Mouse (Mus musculus): Measurements from ENCODE around the gene Tln2. TPM values are rescaled to one million over a fixed set of nuclear protein-coding genes. Genes with fewer than 3 reads are reported as not detected.

The Tln2 gene
- polyA plus RNA-seq, 1 experiment from 2014 or later = 47.7 TPM

GRCm38 (mm10) chr9:67191488-67192331 is 367.8 kb downstream of the Tln2 start:
- no peaks in the 10 kb centered on the region for H3K4me1 ChIP-seq
- no peak overlapping the region for H3K4me2 ChIP-seq
- H3K27me3 ChIP-seq (replicated peaks) = no peaks in the 10 kb centered on the region
- no peak overlapping the region for H3K27ac ChIP-seq (replicated peaks)
- ATAC-seq (ENCODE audit: low FRiP score) = no peak
- H3K4me3 ChIP-seq (replicated peaks) = no peak overlapping the region
- WGBS = 78% methylated on average over 10 of the region's 10 CpGs
- H3K36me3 ChIP-seq = no peaks in the 10 kb centered on the region
- no peaks in the 10 kb centered on the region for H3K9me3 ChIP-seq (replicated peaks)
- H3K9ac ChIP-seq (replicated peaks) = no peak overlapping the region

- Histone ChIP-seq H3K27me3 (replicated peaks) (no peaks in the 10 kb centered on the region), H3K36me3 (no peaks in the 10 kb centered on the region), H3K4me2 (no peak overlapping the region), H3K27ac (replicated peaks) (no peak overlapping the region), H3K9me3 (replicated peaks) (no peaks in the 10 kb centered on the region), H3K9ac (replicated peaks) (no peak overlapping the region), H3K4me3 (replicated peaks) (no peak overlapping the region), H3K4me1 (no peaks in the 10 kb centered on the region)
- no peak for ATAC-seq (ENCODE audit: low FRiP score)
- 89% methylated on average over 5 of the region's 5 CpGs for WGBS
These were observed 371.8 kb downstream of the Tln2 start for GRCm38 (mm10) chr9:67187686-67188085.

GRCm38 (mm10) chr9:67187182-67187581 is 372.3 kb downstream of the Tln2 start:
- Histone ChIP-seq H3K9me3 (replicated peaks) (no peaks in the 10 kb centered on the region), H3K27me3 (replicated peaks) (no peaks in the 10 kb centered on the region), H3K9ac (replicated peaks) (no peak overlapping the region), H3K4me2 (no peak overlapping the region), H3K4me1 (0 out of 2 replicates have a peak, but pooled peaks cover 3% of the 10 kb centered on the region), H3K27ac (replicated peaks) (no peak overlapping the region), H3K36me3 (no peaks in the 10 kb centered on the region), H3K4me3 (replicated peaks) (no peak overlapping the region)
- 68% methylated on average over 4 of the region's 4 CpGs for WGBS
- ATAC-seq (ENCODE audit: low FRiP score) = no peak

GRCm38 (mm10) chr9:67184556-67184955 is 374.9 kb downstream of the Tln2 start:
- Histone ChIP-seq H3K9ac (replicated peaks) (no peak overlapping the region), H3K4me3 (replicated peaks) (no peak overlapping the region), H3K27ac (replicated peaks) (no peak overlapping the region), H3K27me3 (replicated peaks) (no peaks in the 10 kb centered on the region), H3K9me3 (replicated peaks) (no peaks in the 10 kb centered on the region), H3K4me1 (0 out of 2 replicates have a peak, but pooled peaks cover 4% of the 10 kb centered on the region), H3K36me3 (no peaks in the 10 kb centered on the region), H3K4me2 (no peak overlapping the region)
- no peak for ATAC-seq (ENCODE audit: low FRiP score)
- 81% methylated on average over 2 of the region's 2 CpGs for WGBS

- WGBS = 93% methylated on average over 2 of the region's 2 CpGs
- no peak overlapping the region for H3K4me3 ChIP-seq (replicated peaks)
These were observed 376.0 kb downstream of the Tln2 start for GRCm38 (mm10) chr9:67183520-67183919.

GRCm38 (mm10) chr9:67182006-67182405 is 377.5 kb downstream of the Tln2 start:
- Histone ChIP-seq H3K9me3 (replicated peaks) (no peaks in the 10 kb centered on the region), H3K4me1 (0 out of 2 replicates have a peak, but pooled peaks cover 4% of the 10 kb centered on the region), H3K27ac (replicated peaks) (no peak overlapping the region), H3K4me3 (replicated peaks) (no peak overlapping the region), H3K9ac (replicated peaks) (no peak overlapping the region), H3K36me3 (no peaks in the 10 kb centered on the region), H3K4me2 (no peak overlapping the region), H3K27me3 (replicated peaks) (no peaks in the 10 kb centered on the region)
- WGBS = 77% methylated on average over 6 of the region's 6 CpGs
- no peak for ATAC-seq (ENCODE audit: low FRiP score)

More at GRCm38 (mm10) chr9:67183520-67183919, 376.0 kb downstream of the Tln2 start:
- H3K9ac ChIP-seq (replicated peaks) = no peak overlapping the region
- H3K36me3 ChIP-seq = no peaks in the 10 kb centered on the region
- H3K4me1 ChIP-seq = 0 out of 2 replicates have a peak, but pooled peaks cover 4% of the 10 kb centered on the region
- no peak overlapping the region for H3K4me2 ChIP-seq
- H3K9me3 ChIP-seq (replicated peaks) = no peaks in the 10 kb centered on the region
- no peak for ATAC-seq (ENCODE audit: low FRiP score)
- H3K27ac ChIP-seq (replicated peaks) = no peak overlapping the region
- no peaks in the 10 kb centered on the region for H3K27me3 ChIP-seq (replicated peaks)

- Histone ChIP-seq H3K4me3 (replicated peaks) (no peak overlapping the region), H3K9me3 (replicated peaks) (no peaks in the 10 kb centered on the region), H3K27ac (replicated peaks) (no peak overlapping the region), H3K36me3 (no peaks in the 10 kb centered on the region), H3K4me2 (no peak overlapping the region), H3K27me3 (replicated peaks) (no peaks in the 10 kb centered on the region), H3K4me1 (0 out of 2 replicates have a peak, but pooled peaks cover 4% of the 10 kb centered on the region), H3K9ac (replicated peaks) (no peak overlapping the region)
- WGBS = 84% methylated on average over 1 of the region's 1 CpGs
- ATAC-seq (ENCODE audit: low FRiP score) = no peak
These were observed 380.8 kb downstream of the Tln2 start for GRCm38 (mm10) chr9:67178709-67179108.

- Histone ChIP-seq H3K9me3 (replicated peaks) (no peaks in the 10 kb centered on the region), H3K27me3 (replicated peaks) (no peaks in the 10 kb centered on the region), H3K36me3 (no peaks in the 10 kb centered on the region), H3K4me2 (no peak overlapping the region), H3K27ac (replicated peaks) (no peak overlapping the region), H3K4me3 (replicated peaks) (no peak overlapping the region), H3K9ac (replicated peaks) (no peak overlapping the region), H3K4me1 (0 out of 2 replicates have a peak, but pooled peaks cover 4% of the 10 kb centered on the region)
- no peak for ATAC-seq (ENCODE audit: low FRiP score)
- 82% methylated on average over 5 of the region's 5 CpGs for WGBS
These were observed 381.3 kb downstream of the Tln2 start for GRCm38 (mm10) chr9:67178203-67178602.

- WGBS = 83% methylated on average over 8 of the region's 8 CpGs
- H3K4me1 ChIP-seq = no peaks in the 10 kb centered on the region
These were observed 383.4 kb downstream of the Tln2 start for GRCm38 (mm10) chr9:67176073-67176472.

GRCm38 (mm10) chr9:67173816-67174215 is 385.7 kb downstream of the Tln2 start:
- Histone ChIP-seq H3K27me3 (replicated peaks) (no peaks in the 10 kb centered on the region), H3K4me2 (no peak overlapping the region), H3K4me1 (no peaks in the 10 kb centered on the region), H3K27ac (replicated peaks) (no peak overlapping the region), H3K9ac (replicated peaks) (no peak overlapping the region), H3K4me3 (replicated peaks) (no peak overlapping the region), H3K9me3 (replicated peaks) (no peaks in the 10 kb centered on the region), H3K36me3 (no peaks in the 10 kb centered on the region)
- ATAC-seq (ENCODE audit: low FRiP score) = no peak
- WGBS = 93% methylated on average over 6 of the region's 6 CpGs

More at GRCm38 (mm10) chr9:67176073-67176472, 383.4 kb downstream of the Tln2 start:
- Histone ChIP-seq H3K4me3 (replicated peaks) (no peak overlapping the region), H3K36me3 (no peaks in the 10 kb centered on the region), H3K9me3 (replicated peaks) (no peaks in the 10 kb centered on the region), H3K4me2 (no peak overlapping the region), H3K9ac (replicated peaks) (no peak overlapping the region), H3K27ac (replicated peaks) (no peak overlapping the region), H3K27me3 (replicated peaks) (no peaks in the 10 kb centered on the region)
- no peak for ATAC-seq (ENCODE audit: low FRiP score)

- Histone ChIP-seq H3K9me3 (replicated peaks) (no peaks in the 10 kb centered on the region), H3K27me3 (replicated peaks) (no peaks in the 10 kb centered on the region), H3K4me2 (no peak overlapping the region), H3K9ac (replicated peaks) (no peak overlapping the region), H3K36me3 (no peaks in the 10 kb centered on the region), H3K27ac (replicated peaks) (no peak overlapping the region), H3K4me1 (no peaks in the 10 kb centered on the region), H3K4me3 (replicated peaks) (no peak overlapping the region)
- no peak for ATAC-seq (ENCODE audit: low FRiP score)
- WGBS = 93% methylated on average over 4 of the region's 4 CpGs
These were observed 386.3 kb downstream of the Tln2 start for GRCm38 (mm10) chr9:67173154-67173553.

GRCm38 (mm10) chr9:67171409-67171808 is 388.1 kb downstream of the Tln2 start:
- no peaks in the 10 kb centered on the region for H3K36me3 ChIP-seq
- H3K9ac ChIP-seq (replicated peaks) = no peak overlapping the region
- WGBS = 96% methylated on average over 4 of the region's 4 CpGs
- H3K4me1 ChIP-seq = no peaks in the 10 kb centered on the region
- H3K4me3 ChIP-seq (replicated peaks) = no peak overlapping the region
- no peak overlapping the region for H3K27ac ChIP-seq (replicated peaks)
- ATAC-seq (ENCODE audit: low FRiP score) = no peak
- no peaks in the 10 kb centered on the region for H3K9me3 ChIP-seq (replicated peaks)
- H3K4me2 ChIP-seq = no peak overlapping the region
- no peaks in the 10 kb centered on the region for H3K27me3 ChIP-seq (replicated peaks)

Measured in neural tube, embryonic 15.5 days (tissue).